Mouse (Mus musculus): Measurements from ENCODE around the gene Ltb4r2. TPM values are rescaled to one million over a fixed set of nuclear protein-coding genes. Genes with fewer than 3 reads are reported as not detected.

Ltb4r2 gene
- not detected for total RNA-seq (2021)
- long read RNA-seq, experiment 1: 0 reads
- long read RNA-seq, experiment 2: 0 reads

DNA sequence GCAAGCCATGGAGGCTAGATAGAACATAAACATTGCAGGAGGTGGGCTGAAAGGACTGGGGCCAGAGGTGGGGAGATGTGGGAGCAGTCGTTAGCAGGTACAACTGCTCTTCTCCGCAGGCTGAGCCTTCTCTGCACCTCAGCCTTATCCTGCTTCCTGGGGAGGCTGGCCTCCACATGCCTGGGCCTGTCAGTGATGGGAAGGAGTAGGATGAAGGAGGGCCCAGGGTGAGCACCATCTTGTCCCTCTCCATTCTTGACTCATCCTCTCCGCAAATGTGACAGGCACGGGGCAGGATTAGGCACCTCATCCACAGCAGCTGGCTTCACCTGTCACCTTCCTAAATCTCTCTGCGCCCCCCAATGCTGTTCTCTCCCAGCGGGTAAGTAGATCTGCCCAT lies at the start of gene Ltb4r2:
Gene Ltb4r2 (plus strand): TSS at position 266 of the 400 bp plus-strand sequence.
- DNase-seq (ENCODE audit: low spot score): no peak

DNA sequence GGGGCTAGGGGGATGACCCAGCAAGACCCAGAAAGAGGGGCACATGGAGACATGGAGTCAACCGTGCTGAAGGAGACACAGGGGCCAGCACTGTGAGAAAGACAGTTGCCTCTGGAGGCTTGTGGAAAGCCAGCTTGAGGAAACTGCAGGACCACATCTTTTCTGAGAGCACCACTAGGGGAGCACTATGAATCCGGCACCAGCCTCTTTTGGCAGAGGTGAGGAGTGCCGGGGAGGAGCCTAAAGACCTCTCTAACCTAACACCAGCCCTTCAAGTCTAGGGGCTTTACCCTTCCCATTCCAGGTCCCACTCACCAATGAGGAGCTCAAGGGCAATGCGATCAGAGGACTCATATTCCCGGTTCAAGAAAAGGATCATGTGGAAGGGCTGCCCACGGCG lies 49.4 kb upstream of the Ltb4r2 start:
- DNase-seq (ENCODE audit: low spot score): no peak

DNA sequence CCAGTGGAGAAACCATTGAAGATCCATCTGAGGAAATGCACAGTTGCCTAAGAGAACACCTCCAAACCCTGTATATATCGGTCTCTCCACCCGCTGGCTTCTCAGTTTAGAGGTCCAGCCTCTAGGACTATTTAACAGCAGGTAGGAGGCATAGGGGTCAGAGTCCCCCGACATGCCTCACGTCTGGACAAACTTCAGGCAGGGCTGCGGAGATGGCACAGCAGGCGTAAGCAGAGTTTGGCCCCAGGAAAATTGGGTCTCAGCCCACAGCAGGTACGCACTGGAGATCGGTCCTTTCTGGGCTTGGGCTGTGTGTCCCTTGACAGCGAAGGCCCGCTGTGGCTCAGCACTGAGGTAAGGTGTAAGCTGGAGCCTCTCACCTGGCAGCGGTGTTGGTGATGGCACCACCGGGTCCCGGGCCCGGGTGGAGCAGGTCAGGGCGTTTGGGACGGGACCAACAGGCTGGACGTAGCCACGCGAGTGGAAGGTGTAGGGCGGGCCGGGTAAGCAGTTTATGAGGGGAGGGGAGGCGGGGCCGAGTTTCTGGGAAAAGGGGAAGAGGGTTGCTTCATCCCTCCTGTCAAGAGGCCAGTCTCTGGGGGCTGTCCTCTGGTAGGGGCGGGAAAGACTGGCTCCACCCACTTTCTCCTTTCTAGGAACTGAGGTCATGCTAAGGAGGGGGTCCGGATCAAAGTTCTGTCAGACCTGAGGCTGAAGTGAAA lies 48.1 kb upstream of the Ltb4r2 start:
- DNase-seq (ENCODE audit: low spot score): peak; percentile 18

DNA sequence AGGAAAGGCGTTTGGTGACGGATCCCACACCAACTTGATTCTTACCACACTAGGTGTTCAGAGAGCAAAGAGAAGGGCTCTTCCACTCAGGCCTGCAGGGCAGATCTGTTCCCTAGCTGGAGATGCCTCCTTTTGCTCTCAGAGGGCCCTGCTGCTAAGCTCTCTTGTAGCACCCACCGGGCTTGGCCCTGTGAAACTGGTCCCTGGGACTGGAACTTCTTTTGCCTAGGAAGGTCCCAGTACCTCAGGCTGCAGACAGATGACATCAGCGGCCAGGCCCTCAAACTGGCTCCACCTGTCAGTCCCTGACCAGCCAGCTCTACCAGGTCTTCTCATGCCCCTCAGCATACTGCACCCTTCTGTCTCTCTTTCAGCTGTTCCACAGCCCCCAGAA lies 47.5 kb upstream of the Ltb4r2 start, which contains the start of gene Tgm1:
Gene Tgm1 (minus strand): TSS at position 198 of the 394 bp plus-strand sequence.
- DNase-seq (ENCODE audit: low spot score): no peak

DNA sequence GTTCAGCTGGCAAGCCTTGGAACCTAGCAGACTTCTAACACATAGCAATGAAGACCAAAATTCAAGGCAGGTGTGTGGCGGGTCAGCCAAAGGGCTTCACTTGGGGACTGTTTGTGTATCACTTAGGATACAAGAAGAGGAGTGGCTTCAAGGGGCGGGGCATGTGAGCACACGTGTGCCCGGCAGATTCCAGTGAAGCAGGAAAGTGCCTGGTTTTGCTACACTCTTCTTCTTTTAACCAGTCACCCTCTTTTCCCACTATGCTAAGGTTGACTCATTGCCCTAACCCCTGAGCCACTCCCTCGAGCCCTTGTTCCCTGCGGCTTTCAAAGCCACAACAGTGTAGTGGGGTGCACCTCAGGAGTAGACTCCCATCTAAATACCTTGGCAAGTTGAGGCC lies 46.3 kb upstream of the Ltb4r2 start:
- no peak for DNase-seq (ENCODE audit: low spot score)

DNA sequence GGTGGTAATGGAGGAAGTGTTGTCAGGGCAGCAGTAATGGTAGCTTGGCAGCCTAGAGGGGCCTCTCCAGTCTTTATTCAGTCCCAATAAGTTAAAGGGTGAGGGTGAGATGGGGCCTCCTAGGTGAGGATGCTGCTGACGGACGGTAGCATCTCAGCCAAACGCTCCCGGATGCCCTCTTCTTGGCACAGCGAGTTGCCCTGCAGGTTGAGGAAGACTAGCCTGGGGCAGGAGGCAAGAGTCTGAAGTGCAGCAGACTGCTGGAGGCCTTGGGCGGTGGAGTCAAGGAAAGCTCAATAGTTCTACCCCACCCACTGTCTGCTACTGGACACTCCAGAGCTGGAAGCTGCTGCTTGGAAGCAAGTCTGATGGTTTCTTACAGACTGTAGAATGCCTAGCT lies 45.0 kb upstream of the Ltb4r2 start:
- DNase-seq (ENCODE audit: low spot score): no peak

DNA sequence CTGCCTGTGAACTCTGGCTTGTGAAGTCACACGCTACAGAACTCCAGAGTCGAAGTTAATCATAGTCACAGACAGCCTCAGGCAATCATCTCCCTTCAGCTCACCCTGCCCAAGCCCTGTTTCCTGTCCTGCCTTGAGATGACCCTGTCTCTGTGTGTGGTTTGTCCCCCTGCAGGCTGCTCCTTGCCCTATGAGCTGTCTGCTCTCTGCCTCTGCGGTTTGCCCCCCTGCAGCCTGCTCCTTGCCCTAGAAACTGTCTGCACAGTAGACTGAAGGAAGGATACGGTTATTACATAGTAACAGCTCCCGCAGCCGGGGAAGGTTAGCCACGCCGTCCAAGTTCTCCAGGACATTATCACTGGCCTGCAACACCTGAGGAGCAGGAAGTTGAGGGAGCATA lies 44.3 kb upstream of the Ltb4r2 start:
- no peak for DNase-seq (ENCODE audit: low spot score)

DNA sequence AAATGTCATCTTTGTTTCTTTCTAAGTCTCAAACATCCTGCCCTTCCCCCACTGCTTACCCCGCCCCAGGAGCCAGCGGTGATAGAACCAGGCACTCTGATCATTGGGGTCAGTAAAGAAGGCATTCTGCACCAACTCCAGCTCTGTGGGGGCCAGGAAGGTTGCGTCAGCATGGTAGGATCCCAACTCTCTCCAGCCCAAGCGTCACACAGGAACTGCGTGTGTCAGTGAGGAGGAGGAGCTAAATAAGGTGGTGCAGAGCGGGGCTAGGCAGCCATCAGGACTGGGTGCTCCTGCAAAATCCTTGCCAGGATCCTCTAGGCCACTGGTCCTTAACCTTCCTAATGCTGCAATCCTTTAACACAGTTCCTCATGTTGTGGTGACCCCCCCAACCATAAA lies 41.5 kb upstream of the Ltb4r2 start:
- DNase-seq (ENCODE audit: low spot score): no peak

DNA sequence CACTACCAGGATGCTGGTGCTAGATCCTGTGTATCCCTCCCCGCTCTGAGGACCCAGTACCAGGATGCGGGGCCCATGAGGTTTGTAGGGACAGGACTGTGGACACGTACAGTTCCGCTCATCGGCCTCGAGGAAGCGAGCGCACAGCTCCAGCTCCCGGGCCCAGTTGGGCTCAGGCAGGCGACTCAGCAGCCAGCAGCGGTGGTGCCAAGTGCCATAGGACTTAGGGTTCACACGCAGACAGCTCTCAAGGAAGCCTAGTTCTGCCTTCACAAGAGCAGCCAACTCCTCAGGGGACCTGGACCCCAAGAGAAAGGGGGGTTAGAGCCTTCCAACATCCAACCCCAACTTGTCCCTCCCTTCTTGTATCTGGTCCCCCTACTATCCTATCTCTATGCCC lies 40.6 kb upstream of the Ltb4r2 start:
- DNase-seq (ENCODE audit: low spot score): no peak

DNA sequence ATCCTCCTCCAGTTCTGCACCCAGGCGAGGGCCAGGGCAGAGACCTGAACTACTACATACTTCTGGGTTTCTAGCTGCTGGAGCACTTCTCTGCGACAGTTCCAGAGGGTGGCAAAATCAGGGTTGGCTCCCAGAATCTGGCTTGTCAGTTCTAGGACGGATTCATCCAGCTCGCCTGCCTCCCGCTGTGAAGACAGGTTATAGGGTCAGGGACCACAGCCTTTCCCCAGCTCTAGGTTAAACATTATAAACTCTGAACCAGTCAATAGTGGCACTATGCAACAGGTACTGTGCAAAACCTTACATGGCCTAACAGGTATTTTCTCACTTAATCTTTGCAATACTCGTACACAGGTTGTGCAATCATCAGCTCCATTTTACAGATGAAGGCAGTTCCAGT lies 40.2 kb upstream of the Ltb4r2 start:
- DNase-seq (ENCODE audit: low spot score): no peak

DNA sequence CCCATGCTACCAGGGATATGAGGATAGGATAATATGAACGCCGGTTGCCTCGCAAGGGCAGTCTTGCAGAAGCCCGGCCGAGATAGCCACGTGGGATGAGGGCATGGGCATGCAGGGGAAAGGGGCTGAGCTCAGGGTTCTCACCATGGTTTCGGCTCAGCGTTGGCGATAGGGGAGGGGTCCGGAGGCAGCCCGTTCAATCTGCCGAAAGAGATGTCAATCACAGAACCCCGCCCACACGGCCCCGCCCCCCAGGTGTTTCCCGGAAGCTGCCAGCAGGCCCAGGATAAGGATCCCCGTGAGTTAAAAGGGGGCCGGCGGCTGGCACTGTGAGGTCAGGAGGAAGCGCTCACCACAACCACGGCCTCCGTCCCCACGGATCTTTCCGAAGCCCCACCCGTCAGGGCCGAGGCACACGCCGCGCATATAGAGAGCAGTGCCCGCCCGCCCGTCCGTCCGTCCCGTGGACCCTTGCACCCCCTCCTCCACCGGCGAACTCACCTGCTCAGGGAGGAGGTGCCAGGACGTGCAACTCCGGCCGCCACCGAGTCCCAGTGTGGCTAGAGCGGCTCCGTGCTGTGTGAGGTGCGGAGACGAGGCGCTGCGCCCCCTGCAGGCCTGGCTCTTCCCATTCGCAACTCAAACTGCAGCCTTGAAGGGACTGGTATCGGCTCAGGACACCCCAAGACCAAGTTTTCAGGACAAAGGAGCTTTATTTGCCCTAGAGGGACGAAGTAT lies 39.4 kb upstream of the Ltb4r2 start, which contains the start of gene Rabggta:
Gene Rabggta (minus strand): TSS at position 564 of the 738 bp plus-strand sequence.
- DNase-seq (ENCODE audit: low spot score): peak; percentile 88

DNA sequence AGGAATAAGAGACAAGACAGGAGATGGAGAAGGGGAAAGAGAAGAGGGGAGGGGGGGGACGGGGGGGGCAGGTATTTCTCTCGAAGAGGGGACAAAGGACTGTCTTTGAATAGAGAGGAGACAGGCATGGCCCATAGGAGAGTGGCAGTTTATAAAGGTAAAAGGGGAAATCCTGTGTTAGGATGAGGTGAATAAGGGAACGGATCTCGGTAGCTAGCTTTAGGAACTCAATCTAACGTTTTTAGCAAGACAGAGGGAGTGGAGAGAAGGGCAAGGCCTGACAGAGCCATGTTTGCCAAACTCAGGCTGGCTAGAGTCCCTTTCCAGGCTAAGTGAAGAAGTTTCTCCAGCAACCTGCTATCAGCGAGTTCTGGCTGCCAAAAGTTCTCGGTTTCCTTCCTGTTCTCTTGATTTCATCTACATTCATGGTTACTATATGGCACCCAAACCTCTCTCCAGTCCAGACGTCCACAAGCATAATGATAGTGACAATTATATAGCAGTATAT lies 38.7 kb upstream of the Ltb4r2 start:
- DNase-seq (ENCODE audit: low spot score): no peak

DNA sequence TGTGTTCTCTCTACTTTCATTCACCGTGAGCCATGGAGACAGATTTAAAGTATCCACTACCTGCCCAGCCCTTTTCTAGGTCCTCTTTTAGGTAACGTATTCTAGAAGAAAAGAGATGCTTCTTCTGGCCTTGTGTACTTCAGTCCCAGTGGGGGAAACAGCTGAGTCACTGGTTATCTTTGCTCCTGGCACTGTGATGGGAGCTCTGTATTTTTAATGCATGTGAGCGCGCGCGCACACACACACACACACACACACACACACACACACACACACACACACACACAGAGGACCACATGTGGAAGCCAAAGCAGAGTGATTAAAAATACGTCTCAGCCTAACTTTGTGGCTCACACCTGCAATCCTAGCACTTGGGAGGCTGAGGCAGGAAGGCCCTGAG lies 37.8 kb upstream of the Ltb4r2 start:
- no peak for DNase-seq (ENCODE audit: low spot score)

DNA sequence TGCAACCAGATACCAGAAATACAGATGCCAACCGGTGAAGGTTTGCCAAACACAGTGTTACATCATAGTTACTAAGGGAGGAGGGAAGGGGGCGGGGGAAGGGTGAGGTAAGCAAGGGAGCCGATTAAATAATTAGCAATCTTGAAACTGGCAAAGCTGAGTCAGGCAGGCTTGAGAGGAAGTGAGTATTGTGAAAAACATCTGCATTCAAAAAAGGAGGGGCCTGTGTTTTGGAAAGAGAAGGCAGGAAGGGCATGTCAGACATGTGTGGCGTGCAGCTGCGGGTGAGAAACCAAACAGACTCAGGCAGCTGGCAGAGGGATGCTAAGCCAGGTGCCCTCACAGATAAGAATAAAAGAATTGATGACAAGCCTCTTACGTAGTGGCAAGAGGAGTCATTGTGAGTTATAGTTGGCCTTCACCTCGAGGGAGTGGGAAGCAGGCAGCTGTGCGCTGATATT lies 36.8 kb upstream of the Ltb4r2 start:
- peak; percentile 21 for DNase-seq (ENCODE audit: low spot score)

DNA sequence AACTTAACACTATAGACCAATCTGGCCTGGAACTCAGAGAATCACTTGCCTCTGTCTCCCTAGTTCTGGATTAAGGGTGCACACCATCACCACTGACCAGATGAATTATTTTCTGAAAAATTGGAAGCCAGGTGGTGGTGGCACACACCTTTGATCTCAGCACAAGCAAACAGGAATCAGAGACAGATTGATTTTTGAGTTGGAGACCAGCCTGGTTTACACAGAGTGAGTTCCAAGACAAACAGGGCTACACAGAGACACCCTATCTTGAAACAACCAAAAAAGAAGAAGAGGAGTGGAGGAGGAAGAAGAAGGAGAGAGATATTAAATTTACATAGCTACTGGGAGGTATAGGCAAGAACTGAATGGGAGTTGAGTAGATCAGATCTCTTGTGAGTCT lies 35.0 kb upstream of the Ltb4r2 start:
- no peak for DNase-seq (ENCODE audit: low spot score)

DNA sequence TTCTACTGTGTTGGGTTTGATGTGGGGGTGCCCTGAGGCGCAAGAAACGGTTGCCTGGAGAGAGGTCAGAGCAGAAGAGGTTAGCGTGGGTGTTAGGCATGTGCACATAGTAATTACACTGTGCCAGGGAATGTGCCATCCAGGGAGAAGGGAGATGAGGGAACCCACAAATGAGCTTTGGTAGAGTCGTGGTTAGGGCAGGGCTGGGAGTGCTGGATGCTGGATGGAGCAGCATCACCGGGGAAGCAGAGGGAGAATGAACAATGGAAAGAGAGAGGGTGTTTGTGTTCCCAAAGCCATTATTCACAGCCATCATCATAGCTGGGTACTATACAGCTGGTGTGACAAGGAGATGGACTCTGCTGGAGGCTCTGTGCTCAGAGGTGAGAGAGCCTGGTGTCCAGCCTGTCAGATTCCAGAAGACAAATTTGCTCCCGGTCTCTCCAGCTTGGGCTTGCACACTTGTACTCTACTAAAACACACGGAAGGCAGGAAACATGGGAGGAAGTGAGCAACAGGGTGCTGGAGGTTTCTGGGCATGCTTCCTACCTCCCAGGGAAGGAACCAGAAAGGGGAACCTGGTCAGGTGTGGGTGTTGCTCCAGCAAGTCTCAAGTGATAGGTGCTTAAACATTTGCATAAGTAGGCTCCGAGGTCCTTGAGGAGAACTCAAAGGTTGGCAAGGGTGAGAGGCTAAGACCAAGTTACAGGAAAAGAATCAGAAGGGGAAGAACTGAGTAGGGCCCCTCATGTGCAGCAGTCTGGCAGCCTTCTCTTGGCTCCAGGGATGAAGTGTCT lies 33.1 kb upstream of the Ltb4r2 start:
- no peak for DNase-seq (ENCODE audit: low spot score)

DNA sequence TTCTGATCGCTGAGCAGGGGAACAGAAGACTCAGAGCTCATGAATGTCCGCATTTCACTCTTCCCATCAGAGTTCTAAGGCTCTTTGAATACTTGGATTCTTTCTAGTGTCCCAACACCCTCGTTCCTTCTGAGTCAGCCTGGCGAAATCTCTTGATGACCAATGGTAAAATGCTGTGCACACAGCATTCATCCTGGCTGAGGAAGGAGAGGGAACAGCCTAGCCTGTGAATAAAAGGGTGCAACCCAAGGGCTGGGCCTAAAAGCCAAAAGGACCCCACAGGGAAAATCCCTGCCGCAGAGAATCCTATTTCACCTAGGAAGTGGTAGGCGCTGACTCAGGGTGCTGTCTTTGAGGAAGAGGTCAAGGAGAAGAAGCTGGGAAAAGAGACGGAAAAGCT lies 31.1 kb upstream of the Ltb4r2 start:
- DNase-seq (ENCODE audit: low spot score): no peak

DNA sequence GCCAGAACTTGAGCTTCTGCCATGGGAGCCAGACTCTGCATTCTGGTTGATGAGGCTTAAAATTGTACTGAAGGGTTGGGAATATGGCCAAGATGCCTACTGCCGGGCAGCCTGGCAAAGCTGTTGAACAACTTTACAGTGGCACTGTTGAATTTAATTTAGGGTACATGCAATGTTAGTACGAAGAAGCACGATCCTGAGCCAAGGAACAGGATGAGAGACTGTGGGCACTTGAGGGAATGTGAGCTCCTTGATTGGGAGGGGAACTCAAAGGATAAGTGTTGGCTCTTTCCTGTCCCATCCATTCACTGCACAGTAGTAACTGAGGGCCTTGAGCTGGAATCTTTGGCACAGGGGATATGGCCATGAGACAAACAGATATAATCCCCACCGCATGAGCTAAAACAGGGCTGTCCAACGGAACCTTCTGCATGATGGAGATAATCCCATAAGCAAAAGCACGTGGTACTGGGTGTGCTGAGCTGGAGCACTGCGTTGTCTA lies 30.6 kb upstream of the Ltb4r2 start:
- DNase-seq (ENCODE audit: low spot score): no peak

DNA sequence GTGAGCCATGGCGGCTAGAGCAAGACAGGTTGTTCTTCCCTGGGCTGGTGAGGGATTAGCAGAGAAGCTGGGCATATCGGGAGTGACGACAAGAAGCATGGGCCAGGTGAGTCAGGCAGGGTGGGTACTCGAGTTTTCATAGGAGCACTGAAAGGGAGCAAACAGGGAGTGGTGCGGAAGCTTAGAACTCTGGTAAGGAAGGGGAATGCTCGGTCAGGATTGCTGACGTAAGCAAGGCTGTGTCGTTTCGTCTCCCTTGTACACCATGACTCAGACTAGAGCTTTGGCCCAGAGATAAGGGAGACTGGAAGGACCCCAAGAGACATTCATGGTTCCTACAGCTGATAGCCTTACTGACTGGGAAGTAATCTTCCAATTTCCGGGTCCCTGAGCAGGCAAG lies 27.3 kb upstream of the Ltb4r2 start:
- no peak for DNase-seq (ENCODE audit: low spot score)

DNA sequence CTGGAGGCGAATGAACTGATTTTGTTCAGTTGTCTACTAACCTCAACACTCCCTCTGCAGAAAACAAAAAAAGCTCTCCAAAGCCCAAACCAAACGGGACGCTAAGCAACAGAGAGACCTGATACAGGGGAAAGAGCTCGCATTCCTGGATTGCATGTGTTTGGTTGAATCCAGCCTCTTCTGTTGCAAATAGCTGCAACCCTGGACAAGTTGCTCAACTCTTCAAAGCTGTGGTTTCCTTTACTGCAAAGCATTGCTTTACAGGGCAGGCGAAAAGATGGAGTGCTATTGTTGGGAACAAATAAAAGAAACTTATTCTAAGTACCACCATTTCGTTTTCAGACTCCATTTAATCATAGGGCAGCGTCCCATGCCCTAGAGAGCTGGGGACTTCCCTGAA lies 26.4 kb upstream of the Ltb4r2 start:
- no peak for DNase-seq (ENCODE audit: low spot score)

DNA sequence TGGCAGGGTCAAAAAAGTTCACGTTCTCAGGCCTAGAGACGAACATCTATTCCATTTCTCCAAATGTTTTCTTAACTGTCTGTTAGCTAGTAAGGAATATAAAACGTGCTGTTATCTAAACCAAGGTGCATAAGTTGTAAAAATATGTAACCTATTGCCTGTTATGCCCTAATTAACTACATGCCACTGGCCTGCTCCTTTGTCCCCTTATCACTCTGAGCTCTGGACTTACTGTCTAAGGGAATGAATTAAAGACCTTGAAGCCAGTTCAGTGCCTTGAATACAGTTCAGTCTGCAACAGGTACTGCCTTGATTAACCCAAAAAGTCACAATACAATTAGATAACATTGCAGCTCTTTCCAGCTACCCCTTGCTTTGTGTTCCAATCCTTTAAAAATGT lies 25.9 kb upstream of the Ltb4r2 start:
- no peak for DNase-seq (ENCODE audit: low spot score)

DNA sequence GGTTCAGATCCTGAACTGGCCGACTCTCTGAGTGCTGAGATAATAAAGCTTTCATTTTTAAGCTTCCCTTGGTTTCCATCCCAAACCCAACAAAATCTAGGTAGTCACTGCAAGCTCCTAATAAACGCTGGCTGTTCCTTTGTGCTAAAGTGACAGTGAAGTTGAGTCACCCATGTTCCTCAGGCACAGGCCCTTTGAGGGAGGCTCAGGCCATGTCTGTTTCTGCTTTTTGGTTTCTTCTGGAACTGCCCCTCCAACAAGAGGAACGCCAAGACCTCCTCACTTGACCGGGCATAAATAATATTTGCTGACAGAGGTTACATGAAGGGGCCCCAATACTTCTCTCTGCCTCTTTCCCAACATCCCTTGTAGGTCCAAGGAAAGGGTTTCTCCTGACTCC lies 25.5 kb upstream of the Ltb4r2 start:
- no peak for DNase-seq (ENCODE audit: low spot score)

Data from gastrocnemius, adult 18-20 months (tissue).